Mouse (Mus musculus) neural tube, embryonic 11.5 days (tissue): ENCODE measurements around the gene Utp15. TPM values are rescaled to one million over a fixed set of nuclear protein-coding genes. Genes with fewer than 3 reads are reported as not detected.

Source experiments
- ATAC-seq: fragments of 200-750 bp; cut with Nextera tagmentation; 2 replicates; pipeline ENCODE4 v1.8.0; 2017; ENCODE audit warnings: moderate number of reproducible peaks, mild to moderate bottlenecking, moderate TSS enrichment, moderate library complexity; ENCODE audit not compliant: insufficient read depth, low FRiP score, low TSS enrichment
- DNase-seq: peaks from one replicate; pipeline ENCODE4 v3.0.0-alpha.2; 2015; ENCODE audit warnings: low spot score
- H3K27ac ChIP-seq: fragments of 300-500 bp; sonication (generic); 2 replicates; pipeline ENCODE4 v1.5.1; 2014; ENCODE audit warnings: low read depth, mild to moderate bottlenecking, low read length
- H3K27me3 ChIP-seq: fragments of 300-500 bp; sonication (generic); 2 replicates; pipeline ENCODE4 v1.6.1; 2014; ENCODE audit warnings: mild to moderate bottlenecking, low read length, mixed read lengths; ENCODE audit not compliant: control insufficient read depth, insufficient read depth
- H3K36me3 ChIP-seq: fragments of 300-500 bp; sonication (generic); 2 replicates; pipeline ENCODE4 v1.6.1; 2014; ENCODE audit warnings: mild to moderate bottlenecking, low read length, moderate library complexity, mixed read lengths; ENCODE audit not compliant: control insufficient read depth, insufficient read depth
- H3K4me1 ChIP-seq: fragments of 300-500 bp; sonication (generic); 2 replicates; pipeline ENCODE4 v1.6.1; 2014; ENCODE audit warnings: low read length, mixed read lengths; ENCODE audit not compliant: control insufficient read depth, insufficient read depth
- H3K4me2 ChIP-seq: fragments of 300-500 bp; sonication (generic); 2 replicates; pipeline ENCODE4 v1.6.1; 2014; ENCODE audit warnings: low read depth, mild to moderate bottlenecking, moderate library complexity
- H3K4me3 ChIP-seq: fragments of 300-500 bp; sonication (generic); 2 replicates; pipeline ENCODE4 v1.5.1; 2014; ENCODE audit warnings: low read depth, low read length
- H3K9ac ChIP-seq: fragments of 300-500 bp; sonication (generic); 2 replicates; pipeline ENCODE4 v1.6.1; 2014; ENCODE audit warnings: mild to moderate bottlenecking, low read length
- H3K9me3 ChIP-seq: fragments of 300-500 bp; sonication (generic); 2 replicates; pipeline ENCODE4 v1.6.1; 2016; ENCODE audit warnings: low read length; ENCODE audit not compliant: control insufficient read depth
- WGBS: fragments of 180-500 bp; shearing (Covaris S2); extraction: QIAGEN DNeasy Blood & Tissue Kit; methylation state at CpG from one replicate; pipeline ENCODE4 v1.1.7; 2014; 5-methylcytosine and 5-hydroxymethylcytosine counted together
- polyA plus RNA-seq: library from polyadenylated mRNA; unstranded; fragments of >200 nt; fragmentation: Nextera tagmentation; extraction: Ambion mirVana; gene quantifications from 2 replicates; pipeline ENCODE4 v1.2.1, GENCODE M21; 2014

Gene Utp15
- polyA plus RNA-seq, 1 experiment from 2014 or later: 43.3 TPM

DNA sequence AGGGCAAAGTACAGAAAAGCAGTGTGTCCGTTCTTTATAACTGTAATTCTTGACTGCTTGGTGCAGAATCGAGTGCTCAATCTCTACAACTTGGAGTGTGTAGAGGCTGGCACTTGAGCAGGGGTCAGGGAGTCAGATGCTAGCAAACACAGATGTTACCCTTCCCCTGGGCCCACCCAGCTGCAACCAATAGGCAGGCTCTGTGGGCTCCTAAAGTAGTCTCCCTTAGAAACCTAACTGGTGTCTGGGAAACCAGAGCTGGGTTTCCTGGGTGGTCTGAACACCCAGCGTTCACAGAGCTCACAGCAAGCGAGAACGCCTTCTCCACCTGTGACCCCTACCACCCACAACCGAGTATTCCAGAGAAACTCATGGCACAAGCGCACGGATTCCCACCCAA is 57.7 kb downstream of the Utp15 start:
- no peak overlapping the region for H3K27ac ChIP-seq
- H3K36me3 ChIP-seq: no peaks in the 10 kb centered on the region
- no peak overlapping the region for H3K9ac ChIP-seq
- H3K4me1 ChIP-seq: 0 out of 2 replicates have a peak, but pooled peaks cover 4% of the 10 kb centered on the region
- no peaks in the 10 kb centered on the region for H3K9me3 ChIP-seq
- whole genome bisulfite sequencing: 24% methylated on average over 8 of the region's 8 CpGs
- H3K4me2 ChIP-seq: peak overlapping the region; percentile 98
- H3K4me3 ChIP-seq: peak overlapping the region; percentile 61; the same call in 1 of the 2 replicates
- ATAC-seq: no peak
- H3K27me3 ChIP-seq: no peaks in the 10 kb centered on the region
- peak; percentile 23 for DNase-seq

DNA sequence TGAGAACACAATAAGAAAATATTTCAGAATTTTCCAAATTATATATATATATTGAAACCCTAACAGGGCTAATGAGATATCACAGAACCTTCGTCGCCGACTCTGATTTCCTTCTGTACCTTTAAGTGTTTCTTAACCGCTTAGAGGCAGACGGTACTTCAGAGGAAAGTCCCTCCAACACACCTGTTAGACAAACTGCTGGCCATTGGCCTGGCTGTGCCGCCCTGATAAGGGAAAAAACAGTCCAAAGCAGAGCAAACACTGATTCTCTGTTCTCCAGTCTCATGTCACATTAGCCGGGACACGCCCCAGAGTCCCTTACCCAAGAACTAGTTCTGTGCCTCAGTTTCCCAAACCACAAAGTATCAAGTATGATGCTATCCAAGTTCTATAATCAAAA is 58.5 kb downstream of the Utp15 start:
- ATAC-seq: no peak
- 0 out of 2 replicates have a peak, but pooled peaks cover 4% of the 10 kb centered on the region for H3K4me1 ChIP-seq
- no peaks in the 10 kb centered on the region for H3K27me3 ChIP-seq
- H3K9ac ChIP-seq: no peak overlapping the region
- H3K4me2 ChIP-seq: no peak overlapping the region
- H3K27ac ChIP-seq: no peak overlapping the region
- H3K36me3 ChIP-seq: no peaks in the 10 kb centered on the region
- no peaks in the 10 kb centered on the region for H3K9me3 ChIP-seq
- H3K4me3 ChIP-seq: no peak overlapping the region
- 91% methylated on average over 8 of the region's 8 CpGs for WGBS
- no peak for DNase-seq

DNA sequence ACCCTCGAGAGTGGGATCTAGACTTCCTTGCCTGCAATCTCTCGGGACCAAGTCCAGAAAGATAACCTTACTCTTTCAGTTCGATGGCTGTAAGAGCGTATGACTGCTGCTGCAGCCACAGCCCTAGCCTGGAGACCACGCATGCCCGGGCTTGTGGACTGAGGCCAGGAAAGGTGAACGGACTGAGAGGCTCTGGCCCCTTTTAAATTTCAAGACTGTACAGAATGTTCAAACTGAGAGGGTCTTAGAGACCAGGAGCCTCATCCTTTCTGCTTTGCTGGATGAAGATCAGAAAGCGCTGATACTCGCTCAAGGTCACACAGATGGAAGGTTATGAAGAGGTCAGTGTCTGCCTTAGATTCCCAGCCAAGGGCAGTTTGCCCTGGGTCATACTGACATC is 61.4 kb downstream of the Utp15 start:
- ATAC-seq (no peak), DNase-seq (no peak)
- H3K36me3 ChIP-seq: no peaks in the 10 kb centered on the region
- no peak overlapping the region for H3K9ac ChIP-seq
- no peaks in the 10 kb centered on the region for H3K27me3 ChIP-seq
- H3K27ac ChIP-seq: no peak overlapping the region
- no peak overlapping the region for H3K4me3 ChIP-seq
- WGBS: 67% methylated on average over 9 of the region's 9 CpGs
- H3K9me3 ChIP-seq: no peaks in the 10 kb centered on the region
- no peak overlapping the region for H3K4me2 ChIP-seq
- H3K4me1 ChIP-seq: 0 out of 2 replicates have a peak, but pooled peaks cover 4% of the 10 kb centered on the region

Other genes with a start within 250 kb of the Utp15 start
- 7.7 and 9.0 TPM in 2 replicates for gene Arhgef28, start 56.6 kb downstream of the Utp15 start, polyA plus RNA-seq
- gene Ankra2, start within 50 bp of the Utp15 start, polyA plus RNA-seq: 35.7 and 36.5 TPM in 2 replicates
- not detected in 2 replicates for gene Gm21976, start 16.8 kb upstream of the Utp15 start, polyA plus RNA-seq
- gene Btf3, start 54.0 kb upstream of the Utp15 start, polyA plus RNA-seq: 738 and 767 TPM in 2 replicates
- gene Foxd1, start 91.2 kb upstream of the Utp15 start, polyA plus RNA-seq: 5.5 and 7.2 TPM in 2 replicates
- 1.1 and 1.4 TPM in 2 replicates for gene Gm10320, start 229.0 kb upstream of the Utp15 start, polyA plus RNA-seq